Mouse (Mus musculus) T-cell, adult 2 months (primary cell): Measurements from ENCODE around the gene Chrna1.

ENCODE experiments used
- DNase-seq: peaks from one replicate; pipeline ENCODE4 v3.0.0; 2022; ENCODE audit warnings: low spot score

Gene Chrna1

DNA sequence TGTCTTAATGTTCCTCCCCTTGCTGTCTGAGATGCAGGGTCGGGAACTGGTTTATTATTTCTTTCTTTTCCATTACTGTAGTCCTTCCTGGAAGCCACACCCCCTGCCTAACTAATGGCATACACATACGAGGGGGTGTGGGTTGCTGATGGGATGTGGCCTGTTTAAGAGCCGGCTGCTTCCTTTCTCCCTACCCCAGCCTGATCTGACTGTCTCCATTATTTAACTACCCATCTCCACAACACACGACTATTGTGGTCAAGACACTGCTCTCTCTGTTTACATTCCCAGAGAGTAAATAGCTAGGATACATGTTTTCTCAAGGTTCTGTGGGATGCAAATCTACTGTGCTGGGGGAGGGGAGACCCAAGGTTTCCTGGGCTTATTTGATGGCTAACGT lies 58.4 kb downstream of the Chrna1 start:
- no peak for DNase-seq

GRCm38 (mm10) chr2:73518966-73519365 lies 61.2 kb downstream of the Chrna1 start:
- DNase-seq, result no peak

DNA sequence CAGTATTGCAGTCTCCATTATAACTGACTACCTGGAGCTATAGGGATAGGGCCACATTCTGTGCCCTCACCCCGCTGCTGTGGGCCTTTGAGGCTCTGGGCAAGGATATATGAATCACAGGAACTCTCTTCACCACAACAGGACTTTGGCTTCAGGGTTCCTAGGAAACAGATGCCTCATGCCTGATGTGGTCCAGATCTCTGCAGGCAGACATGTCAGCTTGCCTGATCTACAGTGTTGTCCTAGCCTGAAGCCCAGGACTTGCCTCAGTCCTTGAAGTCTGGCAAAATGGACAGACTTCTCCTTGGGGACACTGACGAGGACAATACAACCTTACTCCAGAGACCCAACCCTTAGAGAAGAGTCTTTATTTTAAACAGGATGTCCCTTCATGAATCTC lies 61.8 kb downstream of the Chrna1 start:
- DNase-seq, result no peak

DNA sequence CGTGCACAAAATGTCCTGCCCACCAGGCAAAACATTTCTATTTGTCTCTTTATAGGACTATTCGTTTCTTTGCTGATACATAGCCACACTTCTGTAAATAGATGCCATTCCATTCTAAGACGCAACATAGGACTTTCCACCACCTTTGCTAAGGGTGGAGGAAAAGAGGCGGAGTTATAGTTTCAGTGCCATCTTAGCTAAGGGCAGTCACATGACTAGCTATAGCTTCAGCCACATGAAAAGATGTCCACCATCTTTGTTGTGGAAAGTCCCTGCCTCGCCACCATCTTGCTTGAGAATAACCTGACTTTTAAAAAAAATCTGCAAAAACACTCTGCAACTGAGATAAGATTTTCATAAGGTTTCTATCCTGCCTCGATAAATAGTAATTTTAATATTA lies 66.0 kb downstream of the Chrna1 start:
- DNase-seq, result no peak
